Mouse (Mus musculus) urinary bladder, postnatal 36 days (tissue): ENCODE results near the gene Stim1.

ENCODE experiments used
- DNase-seq, 2 experiments: peaks; one replicate each; pipeline ENCODE4 v3.0.0; 2022; ENCODE audit warnings: low spot score in 2 of 2, mixed read lengths in 1 of 2

Stim1 gene

GRCm38 (mm10) chr7:102267601-102268394, at the start of gene Stim1:
Stim1 (plus strand) TSS chr7:102267806.
- peak; percentile 62 to 64 for DNase-seq

DNA sequence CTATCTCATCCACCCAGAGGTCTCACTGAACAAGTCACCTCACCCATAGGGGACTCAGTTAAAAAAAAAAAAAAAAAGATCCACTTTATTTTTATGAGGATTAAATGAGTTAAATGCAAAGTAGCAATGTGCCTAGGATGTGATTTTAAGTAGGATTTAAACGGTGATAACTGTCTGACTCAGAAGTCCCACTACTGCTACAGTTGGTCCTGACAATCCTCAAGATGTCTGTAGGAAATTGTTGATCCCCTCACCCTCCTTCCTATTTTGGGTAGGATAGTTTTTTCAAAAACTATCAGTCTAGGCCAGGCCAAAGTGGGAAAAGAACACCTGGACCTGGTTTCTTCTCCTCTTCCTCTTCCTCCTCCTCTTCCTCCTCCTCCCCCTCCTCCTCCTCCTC, 45.7 kb upstream of the Stim1 start:
- no peak for DNase-seq

GRCm38 (mm10) chr7:102222336-102222735, 45.3 kb upstream of the Stim1 start:
- no peak for DNase-seq

GRCm38 (mm10) chr7:102222830-102223556, 44.6 kb upstream of the Stim1 start:
- peak; percentile 69 to 74 for DNase-seq

DNA sequence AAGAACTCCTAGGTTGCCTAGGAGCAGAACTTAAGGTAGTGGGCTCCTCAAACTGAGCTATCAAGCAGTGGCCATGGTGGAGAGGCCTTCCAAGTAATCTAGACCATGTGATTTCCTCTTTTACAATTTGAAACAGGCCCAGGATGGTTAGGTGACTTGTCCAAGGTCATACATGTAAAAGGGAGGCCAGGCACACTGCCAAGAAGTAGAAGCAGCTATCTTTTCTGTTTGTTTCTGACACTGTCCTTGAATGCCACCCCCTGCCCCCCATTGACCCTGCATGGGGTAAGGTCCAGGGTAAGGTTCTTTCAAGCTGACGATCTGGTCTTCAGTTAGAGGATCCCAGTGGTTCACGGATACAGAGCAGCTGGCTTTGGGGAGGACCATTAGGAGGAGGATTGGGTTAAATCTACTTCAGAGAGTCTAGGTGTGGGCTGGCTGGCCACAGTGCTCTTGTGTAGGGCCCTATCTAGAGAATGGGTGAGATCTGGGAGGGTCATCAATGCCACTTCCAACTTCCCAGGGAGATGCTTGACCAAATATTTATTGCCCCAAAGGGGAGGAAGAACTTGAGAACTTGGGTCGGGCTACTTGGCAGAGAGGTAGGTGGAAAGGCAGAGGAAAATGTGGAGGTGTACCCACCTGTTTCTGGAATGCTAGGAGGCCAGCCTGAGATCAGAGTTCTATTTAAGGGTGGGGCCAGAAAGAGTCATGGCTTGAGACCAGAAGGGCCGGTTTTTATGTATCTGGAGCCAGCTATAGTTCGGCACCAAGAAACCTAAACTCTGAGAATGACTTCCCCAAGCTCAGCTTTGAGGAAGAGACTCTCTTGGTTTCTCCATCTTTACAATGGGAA, 43.5 kb upstream of the Stim1 start:
- no peak for DNase-seq

DNA sequence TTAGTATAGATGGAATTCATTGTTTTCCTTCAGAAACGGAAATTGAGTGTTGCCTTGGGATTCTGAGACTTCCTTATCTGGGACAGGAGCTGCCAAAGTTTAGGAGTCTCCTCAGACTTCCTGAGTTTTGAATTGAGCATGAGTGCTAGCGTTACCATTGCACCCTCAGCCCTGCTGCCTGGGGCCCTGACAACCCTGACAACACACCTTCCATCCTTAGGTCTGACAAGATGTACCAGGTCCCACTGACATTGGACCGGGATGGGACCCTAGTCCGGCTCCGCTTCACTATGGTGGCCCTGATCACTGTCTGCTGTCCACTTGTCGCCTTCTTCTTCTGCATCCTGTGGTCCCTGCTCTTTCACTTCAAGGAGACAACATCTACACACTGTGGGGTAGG, 41.6 kb upstream of the Stim1 start:
- DNase-seq = no peak

DNA sequence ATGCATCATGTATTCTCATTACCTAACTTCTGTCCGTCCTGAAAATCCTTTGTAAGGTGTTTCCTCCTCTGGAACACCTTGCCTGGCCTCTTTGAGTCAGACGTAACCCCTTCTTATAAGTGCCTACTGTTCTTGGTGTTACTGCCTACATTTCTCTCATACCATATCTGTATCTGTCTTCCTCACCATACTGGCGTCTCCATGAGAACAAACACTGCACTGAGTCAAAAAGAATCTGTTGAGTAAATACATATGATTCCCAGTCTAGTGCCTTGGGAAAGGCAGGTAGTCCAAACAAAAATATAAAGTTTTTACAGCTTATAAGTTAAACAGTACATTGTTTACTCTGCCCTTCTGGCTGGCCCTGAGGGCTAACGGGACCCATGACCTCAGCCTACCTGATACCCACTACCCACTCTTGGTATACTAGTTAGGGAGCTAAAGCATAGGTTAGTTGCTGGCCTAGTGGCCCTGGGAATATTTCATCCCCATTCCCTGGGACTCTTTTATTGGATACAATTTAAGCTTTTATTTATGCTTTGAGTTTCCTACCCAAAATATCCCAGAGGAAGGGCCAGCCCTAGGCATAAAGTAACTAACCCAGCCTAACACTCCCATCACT, 39.4 kb upstream of the Stim1 start:
- no peak for DNase-seq

DNA sequence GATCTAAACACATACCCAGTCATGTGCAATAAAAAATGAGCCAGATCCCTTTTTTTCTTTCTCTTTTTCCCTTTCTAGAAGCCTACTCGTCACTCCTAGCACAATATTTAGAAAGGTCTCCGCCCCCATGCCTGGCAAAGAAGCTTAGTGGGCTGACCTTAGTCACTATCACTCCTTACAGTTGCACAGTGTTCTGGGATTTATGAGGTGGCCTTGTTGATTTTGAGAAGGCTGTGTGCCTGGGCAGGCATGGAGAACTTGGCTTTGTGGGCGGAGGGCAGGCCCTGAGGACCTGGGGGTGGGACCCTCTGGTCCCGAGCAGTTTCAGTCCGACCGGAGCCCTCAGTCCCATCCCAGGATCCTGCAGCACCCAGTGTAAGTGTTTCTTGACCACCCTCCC, 37.8 kb upstream of the Stim1 start:
- DNase-seq = no peak

DNA sequence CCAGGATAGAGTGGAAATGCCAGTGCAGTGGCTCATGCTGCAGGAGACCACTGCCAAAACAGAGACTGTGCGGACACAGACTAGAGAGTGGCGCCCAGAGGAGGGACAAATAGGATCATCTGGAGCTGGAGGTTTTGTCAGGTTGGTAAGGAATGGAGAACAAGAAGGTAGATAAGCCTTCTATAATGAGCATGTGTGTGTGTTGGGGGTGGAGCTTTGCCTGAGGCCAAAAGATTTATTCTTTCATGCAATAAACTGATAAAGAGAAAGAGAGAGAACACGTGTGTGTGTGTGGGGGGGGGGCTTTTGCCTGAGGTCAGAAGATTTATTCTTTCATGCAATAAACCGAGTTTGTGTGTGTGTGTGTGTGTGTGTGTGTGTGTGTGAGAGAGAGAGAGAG, 34.5 kb upstream of the Stim1 start:
- DNase-seq = no peak

GRCm38 (mm10) chr7:102238686-102239286, 28.8 kb upstream of the Stim1 start:
- no peak for DNase-seq

GRCm38 (mm10) chr7:102239591-102239990, 28.0 kb upstream of the Stim1 start:
- DNase-seq = no peak

GRCm38 (mm10) chr7:102242371-102242770, 25.2 kb upstream of the Stim1 start:
- no peak for DNase-seq

GRCm38 (mm10) chr7:102242917-102243316, 24.7 kb upstream of the Stim1 start:
- no peak for DNase-seq

DNA sequence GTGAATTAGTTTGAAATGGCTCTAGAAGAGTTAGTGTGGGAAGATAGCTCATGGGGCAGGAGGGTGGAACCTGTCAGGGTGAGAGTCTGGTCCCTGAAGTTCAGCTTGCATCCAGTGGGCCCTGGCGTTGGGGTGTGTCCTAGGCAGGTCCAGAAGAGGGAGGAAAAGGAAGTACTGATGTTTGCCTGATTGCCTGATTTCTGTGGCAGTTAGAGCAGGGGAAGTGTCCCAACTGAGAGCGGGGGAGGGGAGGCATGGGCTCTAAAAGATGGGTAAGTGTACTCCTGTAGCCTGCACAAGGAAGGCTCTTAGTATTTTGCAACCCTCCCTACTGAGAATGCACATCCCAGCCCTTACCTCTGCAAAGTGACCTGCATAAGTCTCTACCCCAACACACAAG, 23.7 kb upstream of the Stim1 start:
- DNase-seq = peak in 1 of 2 experiments; percentile 36

DNA sequence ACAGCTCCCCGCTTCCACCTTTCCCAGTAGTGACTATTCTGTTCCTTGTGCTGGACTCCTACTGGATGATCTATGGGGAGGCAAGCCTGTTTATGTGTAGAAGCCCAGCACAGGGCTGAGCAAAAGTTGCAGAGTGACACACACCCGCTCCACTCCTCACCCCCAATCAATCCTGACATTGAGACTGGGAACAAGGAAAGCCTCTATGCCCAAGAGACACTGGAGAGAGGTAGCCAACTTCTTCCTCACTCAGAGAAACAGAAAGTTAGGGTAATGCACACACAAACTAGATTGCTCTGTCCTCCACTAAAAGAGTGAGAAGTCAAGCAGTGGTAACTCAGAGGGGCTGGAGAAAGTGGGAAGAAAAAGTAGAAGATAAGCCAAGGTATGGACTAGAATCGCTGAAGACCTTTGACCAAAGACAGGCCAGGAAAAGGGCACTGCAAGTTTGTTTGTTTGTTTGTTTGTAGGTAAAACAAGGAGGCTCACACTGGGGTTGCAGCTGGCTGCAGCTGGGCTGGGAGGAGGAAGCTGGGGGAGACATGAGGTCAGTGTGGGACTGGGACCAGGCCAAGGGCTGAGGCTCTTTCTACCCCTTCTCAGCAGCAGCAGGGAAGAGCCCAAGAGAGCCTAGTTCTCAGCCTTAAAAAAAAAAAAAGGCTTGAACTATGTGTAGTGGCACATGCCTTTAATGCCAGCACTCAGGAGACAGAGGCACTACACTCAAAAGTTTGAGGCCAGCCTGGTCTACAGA, 22.6 kb upstream of the Stim1 start:
- no peak for DNase-seq

GRCm38 (mm10) chr7:102245775-102246174, 21.8 kb upstream of the Stim1 start:
- no peak for DNase-seq

DNA sequence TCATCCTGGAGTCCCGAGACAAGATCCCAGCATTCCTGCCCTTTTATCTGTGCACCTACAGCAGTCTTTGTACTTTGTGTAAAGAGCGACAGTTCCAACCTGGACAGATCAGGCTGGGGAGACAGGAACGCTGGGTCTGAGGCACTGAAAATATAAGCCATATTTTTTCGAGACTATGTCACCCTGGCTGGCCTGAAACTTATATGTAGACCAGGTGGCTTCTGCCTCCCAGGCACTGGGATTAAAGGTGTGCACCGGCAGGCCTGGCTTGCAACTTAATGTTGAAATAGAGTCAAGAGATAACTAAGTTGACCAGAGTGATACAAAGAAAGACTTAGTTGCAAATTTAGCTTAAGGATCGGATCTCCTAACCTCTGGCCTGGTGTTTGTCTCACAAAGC, 21.3 kb upstream of the Stim1 start:
- DNase-seq = no peak

DNA sequence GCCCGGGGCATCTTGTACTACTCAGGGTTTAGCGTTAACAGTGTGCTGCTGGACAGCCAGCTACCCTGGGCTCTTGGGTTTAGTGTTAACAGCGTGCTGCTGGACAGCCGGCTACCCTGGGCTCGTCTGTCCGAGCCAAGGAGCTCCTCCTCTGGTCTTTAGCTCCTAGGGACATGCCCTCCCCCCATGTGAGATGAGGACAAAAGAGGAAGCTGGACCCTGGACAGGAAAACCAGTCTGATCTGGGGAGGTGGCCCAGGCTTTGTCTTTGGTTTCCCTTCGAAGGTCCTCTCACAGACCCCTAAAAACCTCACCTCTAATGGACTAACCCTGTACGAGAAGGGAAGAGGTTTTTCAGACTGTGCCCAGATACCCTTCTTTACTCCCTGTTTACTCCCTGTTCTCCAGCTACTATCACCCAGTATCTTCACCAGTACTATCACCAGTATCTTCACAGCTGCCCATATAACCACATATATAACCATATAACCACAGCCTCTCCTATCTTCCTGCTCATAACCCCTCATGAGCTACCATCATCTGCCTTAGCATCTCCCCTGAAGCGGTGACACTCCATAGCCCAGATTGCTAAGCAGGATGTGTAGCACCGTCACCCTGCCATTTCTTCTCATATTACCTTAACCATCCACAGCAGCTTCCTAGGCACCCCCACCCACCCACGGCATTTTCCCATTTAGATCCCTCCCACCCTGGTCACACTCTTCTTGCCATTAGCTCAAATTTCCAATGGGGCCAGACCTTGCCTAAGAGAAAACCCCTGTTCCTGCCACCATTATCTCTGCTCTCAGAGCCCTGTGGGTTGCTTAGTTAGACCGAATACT, 20.4 kb upstream of the Stim1 start:
- DNase-seq = no peak

DNA sequence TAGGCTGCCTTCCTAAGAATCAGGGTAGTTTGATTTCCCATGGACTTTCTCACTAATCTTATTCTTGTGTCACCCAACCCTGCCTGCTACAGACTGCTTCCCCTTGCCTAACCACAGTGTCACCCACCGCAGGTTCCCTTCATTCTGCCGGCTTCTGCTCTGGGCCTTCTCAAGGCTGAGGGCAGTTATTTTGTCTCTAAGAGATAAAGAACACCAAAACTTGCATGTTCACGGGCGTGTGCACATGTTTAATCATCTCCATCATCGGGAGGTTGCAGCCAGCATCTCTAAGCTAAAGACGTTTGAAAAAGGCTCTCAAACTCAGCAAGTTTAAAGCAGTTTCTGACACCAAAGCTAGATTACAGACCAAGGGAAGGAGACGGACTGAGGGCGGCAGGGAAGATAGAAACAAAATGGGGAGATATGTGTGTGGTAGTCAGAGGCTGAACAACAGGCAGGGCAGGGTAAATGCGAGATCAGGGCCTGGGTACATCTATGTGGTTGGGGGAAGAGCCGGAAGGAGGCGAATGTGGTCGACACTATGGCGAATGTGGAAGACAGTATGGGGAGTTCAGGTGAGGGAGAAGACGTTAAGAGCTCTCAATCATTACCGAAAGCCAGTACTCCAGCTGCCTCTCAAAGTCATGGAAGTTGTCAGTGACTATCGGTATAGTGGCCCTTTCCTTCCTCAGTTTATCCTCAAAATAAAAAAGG, 18.8 kb upstream of the Stim1 start:
- no peak for DNase-seq
